Mouse (Mus musculus) gastrocnemius, postnatal 10 days (tissue): Measurements from ENCODE around the gene Vmn1r207-ps. TPM values are rescaled to one million over a fixed set of nuclear protein-coding genes. Genes with fewer than 3 reads are reported as not detected.
"Not testable (repeated sequence)": the region's sequence is repeated elsewhere in the genome, so short reads cannot be mapped to it uniquely, and the experiment has no call there.

Source experiments
- DNase-seq: peaks from one replicate; pipeline ENCODE4 v3.0.0; 2021; ENCODE audit warnings: mixed read lengths
- long read RNA-seq, 2 experiments: library from polyadenylated mRNA; stranded (forward); transcript quantifications; one replicate each; pipeline ENCODE4 v2.0.0; 2021
- total RNA-seq, 2 experiments: library from RNA; stranded (reverse); gene quantifications; 2 replicates each; pipeline ENCODE4 v1.2.3; 2021

Gene Vmn1r207-ps
- total RNA-seq: not detected
- long read RNA-seq, experiment 1: 0 reads
- long read RNA-seq, experiment 2: 0 reads

GRCm38 (mm10) chr13:22729529-22729928, at the start of gene Vmn1r207-ps:
TSS of gene Vmn1r207-ps (minus strand) at chr13:22729629.
- not testable (repeated sequence) for DNase-seq

- not testable (repeated sequence) for DNase-seq
These were observed 47.9 kb upstream of the Vmn1r207-ps start, which contains the start of gene Vmn1r208 for GRCm38 (mm10) chr13:22777300-22777699. TSS of gene Vmn1r208 (minus strand) at chr13:22777400.

DNA sequence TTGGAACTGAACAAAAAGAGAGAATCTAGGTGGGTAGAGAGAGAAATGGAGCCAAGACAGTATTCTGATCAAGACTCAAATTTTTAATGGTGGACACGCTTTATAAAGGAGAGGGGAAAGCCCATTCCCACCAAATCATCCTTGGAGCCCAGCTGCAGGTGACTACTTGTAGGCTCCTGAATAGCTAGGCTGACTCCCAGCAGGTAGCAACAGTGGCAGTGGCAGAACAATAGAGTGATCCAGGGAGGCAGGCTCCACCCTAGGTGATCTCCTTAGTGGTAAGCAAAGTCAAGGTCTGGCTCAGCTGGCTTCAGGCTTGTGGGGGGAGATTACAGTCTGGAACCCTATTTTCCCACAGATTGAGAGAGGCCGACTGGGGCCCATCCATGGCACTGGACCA, 42.2 kb upstream of the Vmn1r207-ps start:
- not testable (repeated sequence) for DNase-seq

- no peak for DNase-seq
These were observed 18.1 kb upstream of the Vmn1r207-ps start for GRCm38 (mm10) chr13:22747524-22747923.

- not testable (repeated sequence) for DNase-seq
These were observed 22.5 kb downstream of the Vmn1r207-ps start for GRCm38 (mm10) chr13:22706947-22707346.

DNA sequence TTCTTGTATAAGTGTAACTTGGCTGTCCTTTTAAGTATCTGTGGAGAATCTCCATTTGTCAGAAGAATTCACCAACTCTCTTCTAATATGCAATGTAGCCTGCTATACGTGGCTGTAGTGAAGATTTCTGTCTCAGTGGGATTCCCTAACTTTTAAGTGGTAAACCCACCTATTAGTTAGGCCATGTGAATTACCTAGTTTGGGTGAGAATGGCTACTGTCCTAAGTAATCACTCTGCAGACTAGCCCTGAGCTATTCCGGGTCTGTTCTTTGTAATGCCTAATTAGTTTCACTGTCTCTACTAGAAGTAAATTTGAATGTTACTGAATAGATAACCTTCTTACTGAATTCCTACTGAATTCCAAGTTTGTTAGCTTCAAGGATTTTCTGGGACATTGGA, 26.5 kb downstream of the Vmn1r207-ps start:
- DNase-seq: not testable (repeated sequence)

Other genes starting within 250 kb of the Vmn1r207-ps start
- under 1 TPM in 1 of 2 experiments, not detected in 1; 0.05 TPM for gene Vmn1r202, start 224.2 kb downstream of the Vmn1r207-ps start, total RNA-seq
- gene Vmn1r203, start 211.5 kb downstream of the Vmn1r207-ps start, total RNA-seq: not detected
- not detected for gene Vmn1r204, start 176.4 kb downstream of the Vmn1r207-ps start, total RNA-seq
- gene Vmn1r205, start 136.6 kb downstream of the Vmn1r207-ps start, total RNA-seq: not detected
- not detected for gene Vmn1r206, start 105.4 kb downstream of the Vmn1r207-ps start, total RNA-seq
- not detected for gene Vmn1r208, start 47.8 kb upstream of the Vmn1r207-ps start, total RNA-seq
- not detected for gene Vmn1r209, start 80.1 kb upstream of the Vmn1r207-ps start, total RNA-seq
- gene Vmn1r210, start 101.7 kb upstream of the Vmn1r207-ps start, total RNA-seq: not detected
- gene Vmn1r211, start 127.9 kb upstream of the Vmn1r207-ps start, total RNA-seq: not detected
- not detected for gene Vmn1r212, start 154.6 kb upstream of the Vmn1r207-ps start, total RNA-seq